In genomic region chr4:46138287-46139222, GRCm38 (mm10) we compare ENCODE assay signal across 8 mouse cellular contexts. TPM values are rescaled to one million over a fixed set of nuclear protein-coding genes. Genes with fewer than 3 reads are reported as not detected.
DNase-seq lines count a peak whose midpoint lies in the region; ATAC-seq lines count a peak whose summit lies in the region.

Gene Ncbp1 (plus strand): TSS chr4:46138613.
Gene Tstd2 (minus strand): TSS chr4:46138694.

- peaks cover 20% of the 10 kb centered on the region for H3K36me3 ChIP-seq in hindbrain, embryonic 14.5 days (replicated peaks; ENCODE audit: control insufficient read depth, insufficient read depth)

- H3K27ac ChIP-seq in hindbrain, embryonic 14.5 days = peak within 1 kb of the TSS; percentile 95

- no peaks in the 10 kb centered on the region for H3K9me3 ChIP-seq in hindbrain, embryonic 14.5 days (ENCODE audit: control insufficient read depth, low read length)

- H3K4me3 ChIP-seq in hindbrain, embryonic 14.5 days (replicated peaks; ENCODE audit: low read length) = peak within 1 kb of the TSS; percentile 89

- H3K4me1 ChIP-seq in hindbrain, embryonic 14.5 days (replicated peaks; ENCODE audit: control insufficient read depth, insufficient read depth, low read length) = peaks cover 25% of the 10 kb centered on the region

- no peaks in the 10 kb centered on the region for H3K27me3 ChIP-seq in hindbrain, embryonic 14.5 days (ENCODE audit: control insufficient read depth, insufficient read depth, low read length)

- peak; percentile 93 for DNase-seq in R1 (ENCODE audit: low read depth, low spot score)
- DNase-seq in cerebellum, postnatal 25 days = peak; percentile 95 to 97
- peak; percentile 86 to 87 for DNase-seq in frontal cortex, postnatal 25 days (ENCODE audit: low spot score in 2 of 2)
- peak; percentile 96 for DNase-seq in hindbrain, embryonic 14.5 days (ENCODE audit: low spot score)
- peak; percentile 94 for DNase-seq in layer of hippocampus, postnatal 36 days
- peak; percentile 90 for DNase-seq in lung, postnatal 36 days
- DNase-seq in retina, postnatal 1 day = peak; percentile 96
- peak; percentile 86 to 94 for DNase-seq in urinary bladder, adult 18-20 months (ENCODE audit: low spot score in 2 of 2)

- peak; percentile 92 for ATAC-seq in hindbrain, embryonic 14.5 days (ENCODE audit: low FRiP score)

- peak within 1 kb of the TSS; percentile 79 for H3K4me2 ChIP-seq in hindbrain, embryonic 14.5 days (replicated peaks)

- H3K9ac ChIP-seq in hindbrain, embryonic 14.5 days = peak within 1 kb of the TSS; percentile 93

- under 1% methylated on average over 90 of the region's 90 CpGs for WGBS in hindbrain, embryonic 14.5 days

RNA-seq across cellular contexts. Expression of gene Ncbp1, which starts in this region (rescaled TPM):
- 75.6 and 84.9 TPM in 2 replicates for polyA plus RNA-seq in hindbrain, embryonic 14.5 days (2014; fragmentation: Nextera tagmentation; extraction: Ambion mirVana)
- total RNA-seq in layer of hippocampus, postnatal 36 days (2021) = 10 to 100 TPM; 56.7 to 61.8 TPM

RNA-seq across cellular contexts. Expression of gene Tstd2, which starts in this region (rescaled TPM):
- polyA plus RNA-seq in hindbrain, embryonic 14.5 days (2014; fragmentation: Nextera tagmentation; extraction: Ambion mirVana) = 17.5 and 21.6 TPM in 2 replicates
- total RNA-seq in layer of hippocampus, postnatal 36 days (2021) = 10 to 100 TPM; 17.8 to 19.4 TPM

Comparison
In these comparisons a context has a peak if more than half of its experiments do, and no peak if none do; other contexts are left out.
1. Peak in every context shown above with its lines: DNase-seq, ATAC-seq, H3K4me3 ChIP-seq and H3K27ac ChIP-seq.